Mouse (Mus musculus) layer of hippocampus, postnatal 25 days (tissue): ENCODE data around the gene Olfr1288. TPM values are rescaled to one million over a fixed set of nuclear protein-coding genes. Genes with fewer than 3 reads are reported as not detected.

Source experiments
- DNase-seq, 2 experiments: peaks; one replicate each; pipeline ENCODE4 v3.0.0; 2022; ENCODE audit warnings: mixed read lengths in 2 of 2, low spot score in 1 of 2; ENCODE audit errors: extremely low spot score in 1 of 2
- total RNA-seq, 2 experiments: library from RNA; stranded (reverse); gene quantifications; 2 replicates each; pipeline ENCODE4 v1.2.3; 2021

Gene Olfr1288
- not detected for total RNA-seq

- no peak for DNase-seq
Observed at GRCm38 (mm10) chr2:111473801-111474200, at the start of gene Olfr1288. Olfr1288 (plus strand) TSS chr2:111474101.

- no peak for DNase-seq
Observed at GRCm38 (mm10) chr2:111448842-111449241, 25.1 kb upstream of the Olfr1288 start, which contains the start of gene Olfr1287. Olfr1287 (plus strand) TSS chr2:111449142.

- DNase-seq, result no peak
Observed at GRCm38 (mm10) chr2:111480519-111480918, 6.6 kb downstream of the Olfr1288 start, which contains the start of gene Olfr1289. Olfr1289 (plus strand) TSS chr2:111480819.

GRCm38 (mm10) chr2:111493729-111494128 is 19.8 kb downstream of the Olfr1288 start, which contains the start of gene Olfr1290:
Olfr1290 (minus strand) TSS chr2:111493829.
- no peak for DNase-seq

GRCm38 (mm10) chr2:111496880-111497279 is 23.0 kb downstream of the Olfr1288 start, which contains the start of gene Olfr1291-ps1:
Olfr1291-ps1 (plus strand) TSS chr2:111497180.
- DNase-seq, result no peak

- DNase-seq, result no peak
Observed at GRCm38 (mm10) chr2:111517451-111517850, 43.5 kb downstream of the Olfr1288 start.

GRCm38 (mm10) chr2:111524903-111525302 is 51.0 kb downstream of the Olfr1288 start, which contains the start of gene Olfr1293-ps:
Olfr1293-ps (plus strand) TSS chr2:111525203.
- no peak for DNase-seq

Other genes with a start within 250 kb of the Olfr1288 start
- not detected for gene 4930430A15Rik, start 244.5 kb upstream of the Olfr1288 start, total RNA-seq
- gene Olfr1275, start 238.8 kb upstream of the Olfr1288 start, total RNA-seq, result not detected
- gene Olfr1276, start 219.6 kb upstream of the Olfr1288 start, total RNA-seq, result not detected
- not detected for gene Olfr1277, start 200.0 kb upstream of the Olfr1288 start, total RNA-seq
- gene Olfr1278, start 184.0 kb upstream of the Olfr1288 start, total RNA-seq, result not detected
- not detected for gene Olfr1279, start 173.5 kb upstream of the Olfr1288 start, total RNA-seq
- not detected for gene Olfr1280, start 160.1 kb upstream of the Olfr1288 start, total RNA-seq
- gene Olfr1281, start 147.6 kb upstream of the Olfr1288 start, total RNA-seq, result not detected
- not detected for gene Olfr1282, start 138.0 kb upstream of the Olfr1288 start, total RNA-seq
- not detected for gene Olfr1283, start 107.3 kb upstream of the Olfr1288 start, total RNA-seq
- not detected for gene Olfr1284, start 98.6 kb upstream of the Olfr1288 start, total RNA-seq
- gene Olfr1286, start 51.0 kb upstream of the Olfr1288 start, total RNA-seq, result not detected
- not detected for gene Olfr1287, start 25.0 kb upstream of the Olfr1288 start, total RNA-seq
- gene Olfr1289, start 6.7 kb downstream of the Olfr1288 start, total RNA-seq, result not detected
- not detected for gene Olfr1290, start 19.7 kb downstream of the Olfr1288 start, total RNA-seq
- gene Olfr1291-ps1, start 23.1 kb downstream of the Olfr1288 start, total RNA-seq, result not detected
- gene Olfr1293-ps, start 51.1 kb downstream of the Olfr1288 start, total RNA-seq, result not detected
- gene Olfr1294, start 66.2 kb downstream of the Olfr1288 start, total RNA-seq, result not detected
- gene Olfr1295, start 95.6 kb downstream of the Olfr1288 start, total RNA-seq, result not detected
- not detected for gene Olfr1297, start 152.4 kb downstream of the Olfr1288 start, total RNA-seq
- gene Olfr1298, start 175.1 kb downstream of the Olfr1288 start, total RNA-seq, result not detected
- gene Olfr1299, start 187.3 kb downstream of the Olfr1288 start, total RNA-seq, result not detected